Mouse (Mus musculus): ENCODE results near the gene Trpm8.

Trpm8 gene

DNA sequence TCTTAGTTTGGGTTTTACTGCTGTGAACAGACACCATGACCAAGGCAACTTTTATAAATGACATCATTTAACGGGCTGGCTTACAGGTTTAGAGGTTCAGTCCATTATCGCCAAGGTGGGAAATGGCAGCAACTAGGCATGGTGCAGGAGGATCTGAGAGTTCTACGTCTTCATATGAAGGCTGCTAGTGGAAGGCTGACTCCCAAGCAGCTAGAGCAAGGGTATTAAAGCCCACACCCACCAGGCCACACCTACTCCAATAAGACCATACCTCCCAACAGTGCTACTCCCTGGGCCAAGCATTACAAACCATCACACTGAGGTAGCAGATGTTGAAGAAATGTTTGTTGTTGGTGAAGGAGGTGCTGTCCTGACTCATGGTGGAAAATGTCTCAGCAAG is 78.2 kb downstream of the Trpm8 start:
- no peak for DNase-seq (ENCODE audit: low spot score)

DNA sequence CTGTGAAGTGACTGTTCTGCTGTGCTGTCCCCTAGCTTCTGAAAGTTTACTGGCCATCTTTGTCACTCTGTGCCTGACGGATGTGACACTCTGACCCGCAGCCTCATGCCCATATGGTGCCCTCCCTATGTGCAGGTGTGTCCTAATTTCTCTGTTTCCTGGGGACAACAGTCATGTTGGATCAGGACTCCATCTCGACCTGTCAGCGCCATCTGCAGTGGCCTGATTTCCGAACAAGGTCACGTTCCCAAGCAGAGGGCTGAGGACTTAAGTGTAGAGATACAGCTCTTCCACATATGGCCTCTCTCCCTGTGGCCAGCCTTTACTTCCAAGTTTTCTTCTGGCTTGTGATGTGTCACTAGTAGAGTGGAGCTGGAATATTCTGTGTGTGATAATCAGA is 79.2 kb downstream of the Trpm8 start:
- DNase-seq (ENCODE audit: low spot score), result no peak

DNA sequence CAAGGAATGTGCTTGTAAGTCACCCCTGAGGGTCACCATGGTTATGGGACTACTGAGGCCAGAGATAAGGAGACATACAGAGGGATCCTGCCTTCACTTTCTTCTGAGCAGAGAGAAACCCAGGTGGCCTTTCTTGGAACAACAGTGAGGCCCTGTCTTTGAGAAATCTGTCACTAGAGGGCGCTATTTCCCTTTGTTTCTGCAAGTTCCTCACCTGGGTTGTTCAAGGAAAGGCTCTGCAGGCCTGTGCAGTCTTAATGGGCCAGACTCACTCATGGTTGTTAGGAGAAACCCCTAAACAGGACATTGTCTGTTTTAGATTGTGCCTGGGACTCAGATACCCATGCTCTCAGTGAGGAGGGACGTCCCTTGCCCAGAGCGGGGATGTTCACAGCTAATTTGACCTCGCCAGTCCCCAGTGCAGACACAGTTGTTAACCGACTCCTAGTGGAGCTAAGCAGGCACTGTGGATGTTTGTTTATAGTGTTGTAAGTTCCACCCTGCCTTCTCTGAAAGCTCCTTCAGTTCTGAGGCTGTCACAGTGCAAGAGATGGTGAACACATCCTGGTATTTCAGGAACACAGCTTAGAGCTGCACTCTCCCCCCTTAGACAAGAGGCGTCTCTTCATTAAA is 80.1 kb downstream of the Trpm8 start:
- peak; percentile 69 for DNase-seq (ENCODE audit: low spot score)

DNA sequence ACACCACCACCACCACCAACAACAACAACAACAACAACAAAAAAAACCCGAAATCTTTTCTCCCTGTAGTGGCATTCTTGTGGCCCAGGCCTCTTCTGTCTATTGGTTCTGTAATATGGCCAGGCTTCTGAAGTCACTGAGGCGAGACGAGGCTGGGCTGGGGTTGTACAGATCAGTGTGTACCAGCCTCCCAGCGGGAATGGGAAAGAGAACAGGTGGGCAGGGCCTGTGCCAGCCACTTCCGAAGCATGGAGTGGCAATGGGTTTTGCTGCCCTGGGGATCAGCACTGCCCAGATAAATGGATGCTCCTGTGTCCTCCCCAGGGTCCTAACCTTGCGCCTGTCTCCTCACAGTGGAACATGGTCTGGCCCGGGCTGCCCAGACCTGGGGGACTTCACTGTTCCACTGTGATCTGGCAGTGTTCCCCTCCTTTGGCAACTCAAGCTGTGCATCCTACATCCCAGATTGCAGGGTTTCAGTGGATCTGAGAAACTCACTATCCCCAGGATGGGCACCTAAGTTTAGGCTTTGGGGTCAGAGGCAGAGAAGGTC is 80.7 kb downstream of the Trpm8 start:
- no peak for DNase-seq (ENCODE audit: low spot score)

DNA sequence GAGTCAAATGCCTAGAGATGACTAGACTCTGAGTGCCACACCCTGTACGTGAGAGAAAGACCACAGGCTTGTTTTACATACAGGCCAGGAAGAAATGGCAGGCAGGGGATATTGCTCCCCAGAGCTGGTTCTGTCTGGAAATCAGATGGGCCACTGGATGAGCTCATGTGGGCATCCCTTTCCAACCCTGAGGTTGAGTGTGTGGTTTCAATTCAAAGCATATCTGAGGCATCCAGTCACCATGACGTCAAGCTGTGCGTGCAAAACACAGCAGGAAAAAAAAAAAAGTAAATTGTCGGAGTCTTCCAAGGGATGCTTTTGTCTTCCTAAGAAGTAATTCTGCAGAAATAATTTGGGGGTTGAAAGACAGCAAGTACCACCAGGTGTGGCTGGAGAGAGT is 83.6 kb downstream of the Trpm8 start:
- no peak for DNase-seq (ENCODE audit: low spot score)

DNA sequence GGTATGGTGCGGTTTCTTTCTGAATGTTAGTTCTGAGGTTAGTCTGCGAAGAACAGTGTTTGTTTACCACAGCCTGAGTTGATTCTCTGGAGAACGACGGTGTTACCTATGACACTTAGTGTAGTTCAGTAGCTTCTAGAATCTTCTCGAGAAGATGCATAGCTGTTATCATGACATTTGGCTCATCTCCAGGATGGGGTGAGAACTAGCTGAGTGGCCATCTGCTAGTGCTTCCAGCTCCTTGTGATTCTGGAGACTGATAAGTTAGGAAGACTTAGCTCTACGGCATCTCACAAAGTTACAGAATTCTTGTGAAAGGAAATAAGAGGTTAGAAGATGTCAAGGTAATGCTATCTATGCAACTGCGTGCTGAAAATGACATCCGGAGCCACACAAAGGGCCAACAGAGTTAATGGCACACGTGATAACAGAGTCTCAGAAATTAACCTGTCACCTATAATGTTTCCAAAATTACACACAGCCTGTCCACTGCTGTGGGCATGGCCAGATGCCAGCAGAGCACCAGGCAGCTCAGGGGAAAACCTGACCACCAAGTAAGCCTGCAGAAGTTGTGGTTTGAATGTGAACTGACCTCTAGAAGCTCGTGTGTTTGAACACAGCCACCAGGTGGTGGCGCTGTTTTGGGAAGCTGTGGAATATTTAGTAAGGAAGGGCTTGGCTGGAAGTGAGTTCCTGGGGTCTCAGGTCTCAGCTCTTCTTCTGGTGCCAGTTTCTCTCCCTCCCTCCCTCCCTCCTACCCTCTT is 89.6 kb downstream of the Trpm8 start:
- no peak for DNase-seq (ENCODE audit: low spot score)

DNA sequence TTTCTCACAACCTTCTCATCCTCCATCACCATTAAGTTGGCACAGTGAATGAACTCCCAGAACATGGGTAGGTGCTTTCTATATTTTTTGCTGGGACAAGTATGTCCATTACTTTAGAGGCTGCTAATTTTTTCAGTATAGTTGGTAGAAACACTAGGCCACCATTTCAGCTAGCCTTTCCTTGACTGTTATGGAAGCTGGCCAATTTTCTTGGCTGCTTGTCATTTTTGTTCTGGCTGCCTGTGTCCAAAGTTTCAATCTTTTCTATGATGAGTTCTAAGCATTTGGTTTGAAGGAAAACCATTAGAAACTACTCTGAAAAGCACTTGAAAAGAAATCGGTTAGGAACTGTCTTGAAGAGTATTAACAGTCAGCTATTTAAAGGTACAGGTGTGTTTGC is 101.0 kb downstream of the Trpm8 start:
- no peak for DNase-seq (ENCODE audit: low spot score)

DNA sequence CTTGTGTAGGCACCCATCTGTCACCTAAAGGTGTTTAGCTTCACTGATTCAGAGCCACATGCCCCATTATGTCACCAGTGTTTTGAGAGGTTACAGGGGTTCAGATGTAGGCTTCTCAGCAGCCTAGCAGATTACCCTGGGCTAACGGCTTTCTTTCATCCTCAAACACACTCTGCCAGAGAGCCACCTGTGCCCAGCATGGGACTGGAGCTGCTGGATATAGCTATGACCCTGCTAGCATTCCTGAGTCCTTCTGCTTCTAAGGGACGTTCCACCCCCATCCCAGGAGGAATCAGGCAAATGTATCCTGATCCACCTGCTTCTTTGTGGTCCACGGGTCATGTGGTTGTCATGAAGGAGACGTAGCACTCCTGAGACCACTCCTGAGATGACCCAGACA is 114.2 kb downstream of the Trpm8 start:
- DNase-seq (ENCODE audit: low spot score), result no peak

DNA sequence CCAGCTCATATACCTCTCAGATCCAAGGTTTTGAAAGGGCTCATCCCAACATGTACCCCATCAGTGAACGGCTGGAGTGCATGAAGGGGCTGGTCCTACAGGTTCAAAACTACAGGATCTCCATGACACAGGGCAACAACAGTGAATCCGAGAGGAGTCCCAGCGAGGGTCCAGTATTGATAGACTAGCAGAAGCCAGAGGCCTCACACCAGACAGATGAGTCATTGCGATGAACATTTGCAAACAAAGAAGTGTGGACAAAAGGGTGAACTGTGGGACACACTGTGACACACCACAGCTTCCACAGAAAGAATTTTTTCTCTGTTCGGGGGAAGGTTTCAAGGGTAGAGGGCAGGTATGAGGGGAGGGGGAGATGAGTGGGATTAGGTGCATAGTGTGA is 115.9 kb downstream of the Trpm8 start:
- no peak for DNase-seq (ENCODE audit: low spot score)

DNA sequence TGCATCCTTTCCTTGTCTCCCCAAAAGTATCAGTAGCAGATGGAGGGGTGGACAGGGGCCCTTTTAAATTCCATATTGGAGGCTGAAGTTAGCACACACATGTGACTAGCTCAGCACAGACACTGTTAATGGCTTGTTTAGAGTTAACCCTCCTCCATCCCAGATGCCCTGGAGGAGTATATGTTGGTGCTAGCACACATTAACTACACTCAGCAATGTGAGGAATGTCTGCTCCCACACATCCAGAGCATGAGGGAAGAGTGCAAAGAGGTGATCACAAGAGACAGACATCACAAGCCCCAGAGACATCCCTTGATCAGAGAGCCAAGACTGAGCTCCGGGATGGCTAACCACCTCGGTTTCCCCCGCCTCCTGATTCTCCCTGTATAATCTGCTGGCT is 125.9 kb downstream of the Trpm8 start:
- no peak for DNase-seq (ENCODE audit: low spot score)

DNA sequence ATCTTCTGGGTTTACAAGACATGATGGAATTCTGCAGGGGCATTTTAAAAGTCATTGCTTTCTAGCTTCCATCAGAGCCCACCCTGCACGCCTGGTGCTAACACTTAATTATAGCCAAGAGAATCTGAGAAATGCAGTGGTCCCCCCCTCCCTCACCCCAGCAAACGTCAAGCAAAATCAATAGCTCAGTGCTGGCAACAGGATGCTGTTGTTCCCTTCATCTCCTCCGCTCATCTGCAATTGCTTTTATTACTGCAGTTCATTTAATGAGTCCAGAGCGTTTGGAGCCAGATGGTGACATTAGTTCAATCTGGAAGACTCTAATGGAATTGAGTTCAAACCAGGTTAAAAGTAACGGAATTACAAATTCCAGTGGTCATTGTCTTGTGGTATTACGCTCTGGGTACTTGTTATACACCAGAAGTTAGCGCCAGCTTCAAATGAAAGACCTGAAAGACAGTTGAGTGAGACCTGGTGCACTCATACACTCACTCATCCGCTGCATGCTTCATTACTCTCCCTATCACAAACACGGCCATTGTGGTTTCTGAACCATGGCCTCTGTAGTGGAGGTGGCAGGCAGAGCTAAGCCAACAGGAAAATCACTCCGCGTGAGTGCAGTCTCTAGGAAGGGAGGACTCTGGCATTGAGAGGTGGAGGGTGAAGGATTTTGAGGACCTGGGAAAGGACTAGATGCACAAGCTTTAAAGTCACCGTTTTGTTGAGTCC is 128.8 kb downstream of the Trpm8 start:
- DNase-seq (ENCODE audit: low spot score), result no peak

DNA sequence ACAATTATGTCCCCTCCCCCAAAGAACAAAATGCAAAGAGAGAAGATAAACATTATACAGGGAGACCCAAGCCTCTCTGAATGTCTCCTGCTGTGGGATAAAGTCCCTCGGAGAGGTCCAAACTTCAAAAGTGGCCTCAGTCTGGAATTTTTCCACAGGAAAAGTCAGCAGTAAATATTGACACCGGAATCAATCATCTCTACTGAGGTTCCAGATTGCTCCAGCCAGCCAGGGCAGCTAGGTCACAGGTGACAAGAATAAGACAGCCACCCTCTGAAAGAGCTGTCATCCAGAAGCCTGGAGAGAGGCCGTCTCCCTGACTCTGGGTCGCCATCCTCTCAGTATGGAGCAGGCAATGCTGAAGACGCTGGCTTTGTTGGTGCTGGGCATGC is 129.3 kb downstream of the Trpm8 start, which contains the start of gene Spp2:
Gene Spp2, plus strand, starts transcription at position 155 of the 392 bp plus-strand sequence.
- no peak for DNase-seq (ENCODE audit: low spot score)

DNA sequence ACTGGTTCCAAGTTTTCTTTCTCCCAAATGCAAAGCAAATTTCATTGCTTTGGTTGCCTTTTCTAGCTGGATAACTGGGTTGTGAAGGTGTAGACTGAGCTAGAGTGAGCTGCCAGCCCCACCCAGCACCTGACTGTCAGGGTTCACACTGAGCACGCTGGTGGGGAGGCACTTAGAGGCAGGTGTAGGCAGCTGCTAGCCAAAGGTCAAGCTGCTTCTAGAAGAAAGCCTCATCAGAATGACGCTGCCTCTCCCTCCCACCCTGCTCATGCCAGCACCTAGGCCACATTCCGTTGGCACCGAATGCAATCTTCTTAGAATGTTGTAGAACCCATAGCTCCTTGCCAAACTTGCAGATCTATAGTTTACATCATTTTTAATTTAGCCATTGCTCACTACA is 130.9 kb downstream of the Trpm8 start:
- no peak for DNase-seq (ENCODE audit: low spot score)

DNA sequence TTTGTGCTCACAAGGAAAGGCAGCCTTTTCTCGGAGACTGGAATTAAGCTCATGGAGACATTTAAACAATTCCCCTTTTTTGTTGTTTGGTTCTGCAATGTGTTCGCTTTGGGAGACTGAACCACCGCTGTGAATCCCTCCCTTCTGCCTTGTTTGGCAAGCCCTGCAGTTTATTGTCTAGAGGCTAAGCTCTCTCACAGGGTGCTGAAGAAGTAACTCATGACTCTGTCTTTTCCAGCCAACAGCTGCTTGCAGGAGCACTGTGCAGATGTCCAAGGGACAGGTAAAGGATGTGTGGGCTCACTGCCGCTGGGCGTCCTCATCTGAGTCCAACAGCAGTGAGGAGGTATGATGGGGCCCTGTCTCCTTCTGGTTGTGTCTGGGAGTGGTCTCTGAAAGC is 134.6 kb downstream of the Trpm8 start:
- DNase-seq (ENCODE audit: low spot score), result no peak

DNA sequence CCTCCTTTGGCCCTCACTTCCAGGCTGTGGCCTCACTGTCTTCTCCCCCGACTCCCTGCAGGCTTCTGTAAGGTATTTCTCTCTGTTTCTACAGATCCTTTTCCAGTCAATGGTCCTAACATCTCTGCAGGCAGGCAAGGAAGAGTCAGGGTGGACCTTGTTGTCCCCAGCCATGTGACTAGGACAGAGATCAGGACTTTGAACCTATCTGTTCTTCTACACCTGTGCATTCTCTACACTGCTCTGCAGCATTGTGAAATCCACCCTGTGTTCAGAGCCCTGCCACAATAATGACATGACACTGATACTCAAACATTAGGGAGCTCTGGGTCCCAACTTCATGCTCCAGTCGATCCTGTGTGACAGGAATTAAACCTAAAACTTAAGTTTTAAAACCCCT is 141.5 kb downstream of the Trpm8 start:
- no peak for DNase-seq (ENCODE audit: low spot score)

DNA sequence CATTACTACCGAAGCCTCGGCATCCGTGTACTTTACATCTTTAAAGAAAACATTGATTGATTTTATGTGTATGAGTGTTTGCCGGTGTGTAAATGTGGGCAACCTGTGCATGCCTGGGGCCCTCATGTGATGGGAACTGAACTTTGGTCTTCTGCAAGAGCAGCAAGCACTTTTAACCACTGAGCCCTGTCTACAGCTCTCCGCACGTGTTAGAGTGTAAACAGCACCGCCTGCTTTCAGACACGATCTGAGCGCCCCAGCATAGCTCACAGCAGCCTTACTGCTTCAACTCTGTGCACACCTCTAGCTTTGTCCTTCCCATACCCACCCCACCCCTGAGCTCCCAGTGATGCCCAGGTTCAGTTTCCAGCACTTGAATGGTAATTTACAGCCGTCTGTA is 144.6 kb downstream of the Trpm8 start:
- DNase-seq (ENCODE audit: low spot score), result no peak

DNA sequence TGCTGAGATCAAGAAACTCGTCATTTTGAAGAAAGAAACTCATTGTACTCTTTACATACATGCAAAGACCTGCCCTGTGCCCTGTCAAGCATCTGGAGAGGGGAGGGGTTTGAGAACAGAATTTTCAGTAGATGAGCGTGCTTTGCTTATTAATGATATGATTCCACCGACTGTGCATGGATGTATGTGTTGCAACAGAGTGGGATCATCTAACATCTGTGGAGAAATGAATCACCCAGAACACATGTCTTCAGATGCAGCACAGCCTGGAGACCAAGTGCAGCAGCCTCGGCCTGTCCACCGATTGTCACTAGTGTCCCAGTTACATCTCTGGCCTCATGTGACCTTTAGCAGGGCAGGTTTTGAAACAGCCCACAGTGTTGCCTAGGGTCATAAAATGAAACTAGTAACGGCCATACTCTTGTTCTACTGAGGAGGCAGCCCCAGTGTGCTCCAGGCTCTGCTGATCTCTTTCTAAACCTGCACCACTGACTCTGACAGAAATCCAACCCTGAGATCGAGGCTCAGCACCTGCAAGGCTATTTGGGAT is 145.5 kb downstream of the Trpm8 start:
- DNase-seq (ENCODE audit: low spot score), result no peak

DNA sequence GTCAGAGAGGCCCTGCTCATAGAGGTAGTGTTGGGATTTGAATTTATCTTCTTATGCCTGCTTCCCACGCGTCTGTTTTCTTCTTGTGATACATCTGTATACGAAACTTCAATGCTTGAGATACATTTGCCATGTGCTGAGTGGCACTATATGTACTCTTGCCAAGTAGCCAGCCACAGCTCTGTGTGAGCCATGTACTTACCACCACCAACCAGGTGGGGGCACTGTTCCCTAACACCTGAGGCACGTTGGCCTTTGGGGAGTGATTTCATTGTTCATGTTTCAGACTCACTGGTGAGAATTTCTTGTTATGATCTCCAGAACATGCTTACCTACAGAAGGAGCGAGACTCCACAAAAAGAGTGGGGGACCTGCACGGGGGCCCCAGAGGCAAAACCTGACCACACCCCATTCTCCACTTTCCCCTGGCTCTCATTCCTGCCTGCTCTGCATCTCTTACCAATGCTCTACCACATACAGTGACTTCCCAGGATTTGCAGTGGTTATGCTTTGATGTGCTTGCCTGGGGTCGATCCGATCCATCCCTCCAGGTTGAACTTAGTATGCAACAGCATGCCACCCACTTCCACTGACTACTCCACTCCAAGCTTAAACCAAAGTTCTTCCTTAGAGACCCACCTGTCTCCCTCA is 147.3 kb downstream of the Trpm8 start:
- DNase-seq (ENCODE audit: low spot score), result peak; percentile 84

DNA sequence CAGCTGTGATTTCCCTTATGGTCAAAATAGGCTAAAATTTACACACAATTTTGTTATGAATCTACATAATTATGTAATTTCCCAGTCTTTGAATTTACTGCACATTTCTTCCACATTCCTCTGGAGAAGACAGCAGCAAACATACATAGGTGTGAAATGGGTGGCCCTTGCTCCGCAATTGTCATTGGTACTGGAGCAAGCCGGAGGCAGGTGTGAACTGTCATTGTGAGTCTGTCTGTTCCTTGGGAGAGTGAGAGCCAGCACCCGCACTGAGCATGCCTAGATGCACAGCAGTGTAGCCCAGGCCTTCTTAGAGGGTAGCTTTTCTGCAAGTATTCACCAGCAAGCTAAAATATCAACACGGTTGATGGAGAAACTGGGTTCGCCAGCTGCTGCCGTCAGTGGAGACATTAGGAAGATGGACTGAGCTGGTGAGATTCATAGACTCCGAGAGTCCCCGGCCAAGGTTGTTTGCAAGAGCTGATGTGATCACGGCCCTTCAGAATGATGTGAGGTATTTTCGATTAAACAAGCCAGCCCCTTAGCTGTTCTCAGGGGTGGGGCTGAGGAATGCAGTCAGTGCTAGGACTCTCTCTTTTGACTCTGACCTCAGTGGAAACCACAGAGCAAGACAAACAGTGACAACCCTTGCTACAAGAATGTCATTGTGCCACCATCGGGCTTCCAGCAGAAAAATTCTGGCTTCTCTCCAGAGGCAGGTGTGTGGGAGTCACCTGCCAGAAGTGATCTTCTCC is 150.7 kb downstream of the Trpm8 start:
- peak; percentile 32 for DNase-seq (ENCODE audit: low spot score)

DNA sequence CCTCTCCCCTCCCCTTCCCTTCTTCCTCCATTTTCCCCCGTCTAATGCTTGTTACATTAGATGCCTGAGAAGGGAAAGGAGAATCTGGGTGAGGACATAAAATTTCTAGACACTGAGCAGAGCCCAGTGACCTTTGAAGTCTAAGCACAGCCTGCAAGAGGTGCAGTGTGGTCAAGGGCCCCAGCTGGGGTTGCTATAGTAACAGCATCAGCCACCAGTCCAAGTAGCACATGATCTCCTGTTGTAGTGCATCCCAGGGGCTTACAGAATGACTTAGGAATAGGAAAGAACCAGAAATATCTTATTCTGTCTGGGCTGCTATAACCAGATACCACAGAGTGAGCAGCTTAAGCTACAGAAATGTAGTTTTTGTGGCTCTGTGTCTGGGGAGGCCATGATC is 152.0 kb downstream of the Trpm8 start:
- DNase-seq (ENCODE audit: low spot score), result no peak

DNA sequence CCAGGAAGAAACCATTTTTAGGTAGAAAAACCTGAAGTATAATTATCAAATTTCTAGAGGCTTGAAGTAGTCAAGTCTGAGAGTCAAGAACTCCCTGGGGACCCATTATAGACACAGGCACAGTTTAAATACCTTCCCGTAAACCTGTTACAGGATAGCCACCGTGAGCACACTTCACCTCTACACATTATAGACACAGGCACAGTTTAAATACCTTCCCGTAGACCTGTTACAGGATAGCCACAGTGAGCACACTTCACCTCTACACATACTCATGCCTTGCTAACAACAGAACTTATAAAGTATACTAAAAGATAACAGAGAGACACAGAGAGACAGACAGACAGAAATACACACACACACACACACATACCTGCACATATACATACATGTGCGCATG is 153.8 kb downstream of the Trpm8 start:
- no peak for DNase-seq (ENCODE audit: low spot score)
